Mouse (Mus musculus) megakaryocyte, embryonic 14.5 days (primary cell): ENCODE data around the gene Rnf115.

Source experiments
- FLI1 ChIP-seq: IDR thresholded peaks from 2 replicates; pipeline ENCODE4 v1.6.1; 2012; ENCODE audit warnings: low read length, inconsistent platforms, mixed read lengths
- GATA1 ChIP-seq: IDR thresholded peaks from 3 replicates; pipeline ENCODE4 v1.6.1; 2012; ENCODE audit warnings: mixed read lengths, low read length, inconsistent platforms, borderline replicate concordance

GRCm38 (mm10) chr3:96706984-96707383 is 20.5 kb upstream of the Rnf115 start:
- TF ChIP-seq GATA1 = no peak
- TF ChIP-seq FLI1 = no peak
